Mouse (Mus musculus) c-Kit-positive CD71-positive TER-119-negative erythroid progenitor cells, embryonic 14.5 days (primary cell): ENCODE data around the gene Zswim3.
"Not testable (repeated sequence)": the region's sequence is repeated elsewhere in the genome, so short reads cannot be mapped to it uniquely, and the experiment has no call there.

Experiments
- DNase-seq: peaks from one replicate; pipeline ENCODE4 v3.0.0-alpha.2; 2013; ENCODE audit warnings: low read depth

The Zswim3 gene

GRCm38 (mm10) chr2:164781876-164782275 lies 23.0 kb upstream of the Zswim3 start:
- DNase-seq, result no peak

GRCm38 (mm10) chr2:164783926-164784581 lies 20.8 kb upstream of the Zswim3 start:
- no peak for DNase-seq

- DNase-seq, result no peak
Measured at GRCm38 (mm10) chr2:164784869-164785420, 20.0 kb upstream of the Zswim3 start.

GRCm38 (mm10) chr2:164785481-164786387 lies 19.2 kb upstream of the Zswim3 start, which contains the start of gene Snx21:
Snx21 (plus strand) TSS chr2:164785823.
- DNase-seq, result no peak

GRCm38 (mm10) chr2:164786388-164786885 lies 18.5 kb upstream of the Zswim3 start:
- no peak for DNase-seq

GRCm38 (mm10) chr2:164787032-164787431 lies 17.9 kb upstream of the Zswim3 start:
- no peak for DNase-seq

GRCm38 (mm10) chr2:164787779-164788178 lies 17.1 kb upstream of the Zswim3 start:
- DNase-seq, result no peak

- DNase-seq, result no peak
Measured at GRCm38 (mm10) chr2:164788411-164788810, 16.5 kb upstream of the Zswim3 start.

GRCm38 (mm10) chr2:164790451-164790850 lies 14.4 kb upstream of the Zswim3 start:
- DNase-seq, result no peak

GRCm38 (mm10) chr2:164791841-164792261 lies 13.0 kb upstream of the Zswim3 start:
- no peak for DNase-seq

- no peak for DNase-seq
Measured at GRCm38 (mm10) chr2:164792400-164793190, 12.3 kb upstream of the Zswim3 start.

- DNase-seq, result no peak
Measured at GRCm38 (mm10) chr2:164793236-164793635, 11.7 kb upstream of the Zswim3 start.

GRCm38 (mm10) chr2:164793772-164794171 lies 11.1 kb upstream of the Zswim3 start:
- DNase-seq, result no peak

GRCm38 (mm10) chr2:164794293-164794692 lies 10.6 kb upstream of the Zswim3 start:
- DNase-seq, result peak; percentile 87

GRCm38 (mm10) chr2:164795868-164796267 lies 9.0 kb upstream of the Zswim3 start:
- no peak for DNase-seq

GRCm38 (mm10) chr2:164798554-164798953 lies 6.3 kb upstream of the Zswim3 start:
- not testable (repeated sequence) for DNase-seq

- no peak for DNase-seq
Measured at GRCm38 (mm10) chr2:164800252-164801004, 4.5 kb upstream of the Zswim3 start.

- DNase-seq, result no peak
Measured at GRCm38 (mm10) chr2:164803201-164803920, 1.5 kb upstream of the Zswim3 start.

- no peak for DNase-seq
Measured at GRCm38 (mm10) chr2:164803921-164804313, 981 bp upstream of the Zswim3 start.

GRCm38 (mm10) chr2:164805332-164805718 lies 427 bp downstream of the Zswim3 start:
- DNase-seq, result no peak
